Mouse (Mus musculus): Measurements from ENCODE around the gene Tnk2.

DNA sequence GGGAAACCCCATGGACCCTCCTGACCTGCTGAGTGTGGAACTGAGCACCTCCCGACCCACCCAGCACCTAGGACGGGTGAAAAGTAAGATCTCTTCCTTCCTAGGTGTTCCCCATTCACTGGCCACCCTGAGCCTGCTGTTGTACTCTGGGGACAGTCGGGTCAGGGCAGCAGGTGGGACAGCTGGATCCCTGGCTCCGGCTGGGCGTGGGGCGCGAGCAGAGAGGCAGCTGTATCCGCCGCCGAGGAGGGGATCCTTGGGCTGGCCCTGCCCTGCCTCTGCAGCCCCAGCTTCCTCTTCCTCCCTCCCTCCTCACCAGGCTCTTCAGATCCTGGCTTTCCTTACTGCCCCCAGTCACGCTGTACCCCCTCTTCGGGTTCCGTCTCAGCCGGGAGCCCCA, 34.2 kb downstream of the Tnk2 start:
- TF ChIP-seq POLR2A (IDR thresholded peaks at IDR 0.05; ENCODE audit: borderline replicate concordance, control insufficient read depth, low read depth, low read length) (no peak), CTCF (IDR thresholded peaks at IDR 0.05; ENCODE audit: control insufficient read depth, insufficient read depth, low read length) (no peak)

All from bone marrow, adult 2 months (tissue).